Mouse (Mus musculus): Measurements from ENCODE around the gene Mthfd1l.

- TF ChIP-seq CTCF (IDR thresholded peaks at IDR 0.05; ENCODE audit: borderline replicate concordance, insufficient read depth, low read depth, low read length) = no peak
- TF ChIP-seq POLR2A (IDR thresholded peaks at IDR 0.05; ENCODE audit: borderline replicate concordance, insufficient read depth, low read length) = no peak
These were observed 174.0 kb downstream of the Mthfd1l start for GRCm38 (mm10) chr10:4146947-4147346.
